Mouse (Mus musculus): Measurements from ENCODE around the gene Clasp1.

DNA sequence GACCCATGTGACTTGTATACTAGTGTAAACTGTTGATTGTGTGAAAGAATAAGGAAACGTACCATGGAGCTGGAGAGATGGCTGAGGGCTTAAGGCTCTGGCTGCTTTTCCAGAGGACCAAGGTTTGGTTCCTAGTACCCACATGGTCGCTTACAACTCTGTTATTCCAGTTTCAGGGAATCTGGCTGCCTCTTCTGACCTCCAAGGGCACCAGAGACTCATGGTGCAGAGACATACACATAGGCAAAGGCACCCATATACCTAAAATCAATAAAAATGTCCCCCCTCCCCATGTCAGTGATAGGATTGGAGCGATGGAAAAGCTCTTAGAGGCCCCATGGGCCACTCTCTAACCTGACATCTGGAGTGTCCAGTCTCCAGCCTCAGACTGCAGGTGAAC, 5.1 kb downstream of the Clasp1 start:
- no peak for TF ChIP-seq CTCF (conservative IDR thresholded peaks at IDR 0.05 in 1 of 2, IDR thresholded peaks at IDR 0.05 in 1 of 2; ENCODE audit: low read depth in 2 of 2, low read length in 2 of 2)
- no peak for TF ChIP-seq CHD2 (IDR thresholded peaks at IDR 0.05; ENCODE audit: low read length)
- TF ChIP-seq ETS1 (conservative IDR thresholded peaks at IDR 0.05; ENCODE audit: low read depth, low read length): no peak
- no peak for TF ChIP-seq ZMIZ1 (IDR thresholded peaks at IDR 0.05; ENCODE audit: low read depth, low read length)
- TF ChIP-seq POLR2A (IDR thresholded peaks at IDR 0.05; ENCODE audit: low read depth, low read length): no peak
